Mouse (Mus musculus) kidney, adult 2 months (tissue): ENCODE data around the gene Golm1.

Experiments used
- CTCF ChIP-seq: fragments of 200-500 bp; conservative IDR thresholded peaks from 2 replicates; pipeline ENCODE4 v1.5.1; 2011; ENCODE audit warnings: low read depth, mild to moderate bottlenecking, control low read depth, low read length, moderate library complexity, mixed read lengths; ENCODE audit not compliant: insufficient read depth, insufficient read length
- POLR2A ChIP-seq: fragments of 200-500 bp; IDR thresholded peaks from one replicate; pipeline ENCODE4 v1.6.1; 2011; ENCODE audit warnings: low read depth, low read length, control low read depth

- no peak for TF ChIP-seq CTCF
- no peak for TF ChIP-seq POLR2A
Observed at GRCm38 (mm10) chr13:59587201-59587600, 88.4 kb downstream of the Golm1 start.
